Mouse (Mus musculus) mouse trophoblast stem cell (cell line): ENCODE measurements around the gene Lrrc73.

Experiments
- in situ Hi-C, 2 experiments: fragments of 300-500 bp; cut with MseI, MboI; formaldehyde crosslinking; loops; 2 replicates in 1 of 2; 3 replicates in 1 of 2; pipeline ENCODE4 v1.15.1; 2025

Gene Lrrc73

GRCm38 (mm10) chr17:46287678-46288095, 34.4 kb downstream of the Lrrc73 start:
- in situ Hi-C loops = no loop called here

DNA sequence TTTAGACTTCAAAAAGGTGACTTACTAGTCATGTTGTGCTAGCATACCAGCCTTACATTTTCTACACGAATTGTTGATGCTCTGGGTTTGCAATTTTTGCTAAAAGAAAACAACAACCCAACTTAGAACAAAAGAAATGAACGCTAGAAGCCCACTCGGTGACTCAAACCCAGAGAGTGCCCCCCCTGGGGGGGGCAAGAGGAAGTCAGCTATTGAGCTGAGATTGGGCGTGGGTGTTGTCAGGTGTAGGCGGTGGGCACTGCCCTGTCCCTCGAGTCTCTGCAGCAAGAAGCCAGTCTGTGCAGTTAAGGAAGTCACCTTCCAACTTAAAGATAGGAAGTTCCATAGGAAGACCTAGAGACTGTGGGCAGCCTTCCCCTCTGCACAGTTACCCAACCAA, 43.3 kb downstream of the Lrrc73 start:
- in situ Hi-C loops = loop anchor here in 1 of 2 experiments (5.0 kb wide), 1 partner anchor 34 kb away; no protein-coding TSS in a partner anchor

GRCm38 (mm10) chr17:46297028-46297363, 43.7 kb downstream of the Lrrc73 start:
- in situ Hi-C loops = loop anchor here in 1 of 2 experiments (5.0 kb wide), 1 partner anchor 35 kb away; no protein-coding TSS in a partner anchor

DNA sequence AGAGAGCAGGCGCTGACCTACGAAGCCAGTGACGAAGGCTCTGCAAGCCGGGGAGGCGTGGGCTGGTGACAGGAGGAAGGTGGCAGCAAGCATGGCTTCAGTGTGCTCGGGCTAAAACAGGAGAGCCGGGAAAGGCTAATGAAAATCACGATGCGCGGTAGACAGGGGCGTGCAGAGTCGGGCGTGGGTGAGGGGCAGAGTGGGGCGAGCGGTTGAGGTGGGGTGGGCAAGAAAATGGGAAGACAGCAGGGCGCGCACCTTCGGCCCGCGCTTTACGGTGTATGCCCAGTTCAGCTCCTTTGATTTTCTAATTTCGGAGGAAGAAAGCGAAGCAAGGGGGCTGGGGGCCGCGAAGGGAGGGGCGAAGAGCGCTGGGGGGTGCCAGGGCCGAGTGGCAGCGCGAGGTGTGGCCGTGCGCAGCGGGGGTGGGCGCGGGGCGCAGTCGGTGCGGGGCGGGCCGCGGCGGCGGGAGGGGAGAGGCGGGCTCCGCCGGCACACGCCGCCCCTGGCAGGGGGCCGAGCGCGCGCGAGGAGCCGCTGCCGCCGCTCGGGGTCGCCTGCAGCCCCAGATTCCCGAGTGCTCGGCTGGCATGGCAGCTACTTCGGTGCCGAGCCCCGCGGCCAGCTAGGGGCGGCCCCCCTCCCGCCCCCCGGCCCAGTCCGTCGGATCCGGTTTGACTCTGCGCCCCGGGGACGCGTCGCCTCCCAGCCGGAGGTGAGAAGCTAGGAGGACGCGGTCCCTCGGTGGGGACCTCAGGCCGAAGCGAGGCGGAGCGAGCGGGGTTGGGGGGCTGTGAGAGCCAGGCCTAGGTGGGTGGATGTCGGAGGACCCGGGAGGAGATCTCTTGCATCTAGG, 44.3 kb downstream of the Lrrc73 start, which contains the start of gene Dlk2:
Dlk2 (plus strand) TSS at position 58 of the 856 bp plus-strand sequence.
- in situ Hi-C loops = loop anchor here in 1 of 2 experiments (5.0 kb wide), 1 partner anchor 35 kb away; no protein-coding TSS in a partner anchor

- in situ Hi-C loops = loop anchor here in 1 of 2 experiments (5.0 kb wide), 1 partner anchor 36 kb away; no protein-coding TSS in a partner anchor
These were observed 45.0 kb downstream of the Lrrc73 start for GRCm38 (mm10) chr17:46298220-46298913.

- in situ Hi-C loops = no loop called here
These were observed 48.6 kb downstream of the Lrrc73 start for GRCm38 (mm10) chr17:46301892-46302291.

GRCm38 (mm10) chr17:46304184-46304583, 50.9 kb downstream of the Lrrc73 start:
- in situ Hi-C loops = no loop called here
